Mouse (Mus musculus) midbrain, embryonic 15.5 days (tissue): ENCODE results near the gene Bicd1. TPM values are rescaled to one million over a fixed set of nuclear protein-coding genes. Genes with fewer than 3 reads are reported as not detected.

ENCODE experiments used
- ATAC-seq: fragments of 200-750 bp; cut with Nextera tagmentation; replicated peaks from 2 replicates; pipeline ENCODE4 v1.8.0; 2017; ENCODE audit warnings: moderate TSS enrichment
- H3K27ac ChIP-seq: fragments of 300-500 bp; sonication (generic); 2 replicates; pipeline ENCODE4 v1.5.1; 2015; ENCODE audit warnings: mild to moderate bottlenecking, inconsistent platforms
- H3K27me3 ChIP-seq: fragments of 300-500 bp; sonication (generic); replicated peaks from 2 replicates; pipeline ENCODE4 v1.6.1; 2015; ENCODE audit warnings: inconsistent platforms
- H3K36me3 ChIP-seq: fragments of 300-500 bp; sonication (generic); replicated peaks from 2 replicates; pipeline ENCODE4 v1.6.1; 2015; ENCODE audit warnings: inconsistent platforms
- H3K4me1 ChIP-seq: fragments of 300-500 bp; sonication (generic); 2 replicates; pipeline ENCODE4 v1.6.1; 2015; ENCODE audit warnings: inconsistent platforms
- H3K4me2 ChIP-seq: fragments of 300-500 bp; sonication (generic); 2 replicates; pipeline ENCODE4 v1.6.1; 2015; ENCODE audit warnings: inconsistent platforms, mild to moderate bottlenecking, moderate library complexity
- H3K4me3 ChIP-seq: fragments of 300-500 bp; sonication (generic); 2 replicates; pipeline ENCODE4 v1.5.1; 2015; ENCODE audit warnings: mild to moderate bottlenecking, inconsistent platforms
- H3K9ac ChIP-seq: fragments of 300-500 bp; sonication (generic); 2 replicates; pipeline ENCODE4 v1.6.1; 2015; ENCODE audit warnings: mild to moderate bottlenecking, inconsistent platforms
- H3K9me3 ChIP-seq: fragments of 300-500 bp; sonication (generic); 2 replicates; pipeline ENCODE4 v1.6.1; 2016; ENCODE audit warnings: inconsistent platforms
- WGBS: fragments of 180-500 bp; shearing (Covaris S2); methylation state at CpG from one replicate; pipeline ENCODE4 v1.1.7; 2015; ENCODE audit warnings: mixed read lengths; 5-methylcytosine and 5-hydroxymethylcytosine counted together
- microRNA-seq: library from miRNA; unstranded; fragments of <30 nt; microRNA quantifications from one replicate; pipeline ENCODE4, GENCODE M21; 2016
- polyA plus RNA-seq: library from polyadenylated mRNA; unstranded; fragments of >200 nt; fragmentation: Nextera tagmentation; extraction: Ambion mirVana; gene quantifications from 2 replicates; pipeline ENCODE4 v1.2.1, GENCODE M21; 2015

The Bicd1 gene
- polyA plus RNA-seq, 1 experiment from 2014 or later = 53.6 TPM

GRCm38 (mm10) chr6:149580053-149580452 lies 171.4 kb downstream of the Bicd1 start:
- no peaks in the 10 kb centered on the region for H3K27me3 ChIP-seq
- 0 out of 2 replicates have a peak, but pooled peaks cover 3% of the 10 kb centered on the region for H3K36me3 ChIP-seq
- no peak for ATAC-seq
- H3K27ac ChIP-seq = no peak overlapping the region
- H3K4me1 ChIP-seq = no peaks in the 10 kb centered on the region
- H3K9ac ChIP-seq = no peak overlapping the region
- H3K4me2 ChIP-seq = no peak overlapping the region
- H3K9me3 ChIP-seq = 0 out of 2 replicates have a peak, but pooled peaks cover 7% of the 10 kb centered on the region
- H3K4me3 ChIP-seq = no peak overlapping the region

GRCm38 (mm10) chr6:149585708-149586504 lies 177.2 kb downstream of the Bicd1 start:
- ATAC-seq = no peak
- 95% methylated on average over 7 of the region's 7 CpGs for WGBS

More at GRCm38 (mm10) chr6:149585708-149586504, 177.2 kb downstream of the Bicd1 start:
- Histone ChIP-seq H3K4me2 (no peak overlapping the region), H3K27me3 (no peaks in the 10 kb centered on the region), H3K4me3 (no peak overlapping the region), H3K9me3 (peaks cover 6% of the 10 kb centered on the region; the same call in 1 of the 2 replicates), H3K27ac (no peak overlapping the region), H3K36me3 (0 out of 2 replicates have a peak, but pooled peaks cover 3% of the 10 kb centered on the region), H3K4me1 (no peaks in the 10 kb centered on the region), H3K9ac (no peak overlapping the region)

Small RNA genes within 50 kb of the gene (microRNA-seq; reads per million reads assigned to microRNA genes)
- not detected for gene Gm24307

Other genes with a start within 250 kb of the Bicd1 start
- 104 and 105 TPM in 2 replicates for gene Amn1, start 220.2 kb upstream of the Bicd1 start, polyA plus RNA-seq
- 32.2 and 34.8 TPM in 2 replicates for gene Resf1, start 99.5 kb upstream of the Bicd1 start, polyA plus RNA-seq